Mouse (Mus musculus) CH12.LX (cell line): ENCODE measurements at regions not wholly inside any gene's neighbourhood (a gene's known extent, or its start where the extent isn't known, plus 50 kb on each side); places are given as distances from the start of the nearest gene placed in this dataset.

Experiments
- CHD2 ChIP-seq: IDR thresholded peaks from 2 replicates; pipeline ENCODE4 v1.6.1; 2011; ENCODE audit warnings: low read length, improper control_type of control experiment
- CTCF ChIP-seq, 2 experiments: IDR thresholded peaks in 1 of 2; conservative IDR thresholded peaks in 1 of 2; 2 replicates each; pipeline ENCODE4 v1.5.1; 2011 to 2012; ENCODE audit warnings: low read depth in 2 of 2, low read length in 2 of 2, improper control_type of control experiment in 1 of 2, inconsistent platforms in 1 of 2, mild to moderate bottlenecking in 1 of 2, moderate library complexity in 1 of 2
- EP300 ChIP-seq: IDR thresholded peaks from 2 replicates; pipeline ENCODE4 v1.6.1; 2011; ENCODE audit warnings: low read length, improper control_type of control experiment
- HCFC1 ChIP-seq: IDR thresholded peaks from 2 replicates; pipeline ENCODE4 v1.6.1; 2012; ENCODE audit warnings: low read depth, mild to moderate bottlenecking, inconsistent platforms, low read length, improper control_type of control experiment
- MAFK ChIP-seq: IDR thresholded peaks from 2 replicates; pipeline ENCODE4 v1.6.1; 2011; ENCODE audit warnings: low read length, improper control_type of control experiment; ENCODE audit not compliant: insufficient replicate concordance
- POLR2A ChIP-seq: IDR thresholded peaks from 2 replicates; pipeline ENCODE4 v1.6.1; 2011; ENCODE audit warnings: low read depth, mild to moderate bottlenecking, improper control_type of control experiment, low read length
- POLR2AphosphoS2 ChIP-seq: IDR thresholded peaks from 2 replicates; pipeline ENCODE4 v1.6.1; 2011; ENCODE audit warnings: low read depth, low read length, improper control_type of control experiment
- RAD21 ChIP-seq: IDR thresholded peaks from 2 replicates; pipeline ENCODE4 v1.6.1; 2011; ENCODE audit warnings: low read depth, mild to moderate bottlenecking, low read length, improper control_type of control experiment, moderate library complexity
- SMC3 ChIP-seq: IDR thresholded peaks from 2 replicates; pipeline ENCODE4 v1.6.1; 2011; ENCODE audit warnings: low read depth, low read length, improper control_type of control experiment

DNA sequence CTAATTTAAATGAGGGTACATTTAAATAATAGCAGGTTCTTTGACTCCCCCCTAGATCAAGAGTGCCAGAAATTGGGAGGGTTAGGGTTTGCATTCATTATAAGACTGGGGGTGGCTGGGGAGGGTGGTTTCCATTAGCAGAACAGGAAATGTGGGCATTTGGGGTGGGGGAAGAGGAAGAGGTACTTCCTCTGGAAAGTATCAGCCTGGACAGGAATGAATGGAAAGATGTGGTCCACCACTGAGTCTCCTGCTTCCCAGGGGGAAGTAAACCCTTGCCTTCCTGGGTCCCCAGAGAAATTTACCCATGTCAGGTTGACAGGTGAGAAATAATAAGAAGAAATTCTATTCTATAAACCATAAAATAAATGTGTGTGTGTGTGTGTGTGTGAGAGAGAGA, 171.5 kb upstream of the Serpine2 start:
- no peak for TF ChIP-seq EP300
- no peak for TF ChIP-seq CTCF (conservative IDR thresholded peaks at IDR 0.05 in 1 of 2, IDR thresholded peaks at IDR 0.05 in 1 of 2; ENCODE audit: low read depth in 2 of 2, low read length in 2 of 2)
- TF ChIP-seq MAFK: no peak
- no peak for TF ChIP-seq POLR2A
- TF ChIP-seq POLR2AphosphoS2: no peak
- no peak for TF ChIP-seq SMC3
- no peak for TF ChIP-seq RAD21
- no peak for TF ChIP-seq HCFC1
- no peak for TF ChIP-seq CHD2
